ENCODE assay signal across 8 mouse cellular contexts in genomic region chr5:113179843-113180682, GRCm38 (mm10). TPM values are rescaled to one million over a fixed set of nuclear protein-coding genes. Genes with fewer than 3 reads are reported as not detected.
DNase-seq lines count a peak whose midpoint lies in the region; ATAC-seq lines count a peak whose summit lies in the region.

No protein-coding gene starts in this region.

- peak; percentile 78 for ATAC-seq in hindbrain, embryonic 12.5 days (ENCODE audit: low FRiP score)

- H3K27me3 ChIP-seq in hindbrain, embryonic 12.5 days, result no peaks in the 10 kb centered on the region

- 4% methylated on average over 29 of the region's 30 CpGs for WGBS in hindbrain, embryonic 12.5 days

- H3K9ac ChIP-seq in hindbrain, embryonic 12.5 days, result peak overlapping the region; percentile 42; the same call in 1 of the 2 replicates

- peak overlapping the region; percentile 15 for H3K4me3 ChIP-seq in hindbrain, embryonic 12.5 days

- peaks cover 14% of the 10 kb centered on the region for H3K4me1 ChIP-seq in hindbrain, embryonic 12.5 days

- peak overlapping the region; percentile 50 for H3K4me2 ChIP-seq in hindbrain, embryonic 12.5 days (replicated peaks)

- H3K27ac ChIP-seq in hindbrain, embryonic 12.5 days, result peak overlapping the region; percentile 80

- no peaks in the 10 kb centered on the region for H3K36me3 ChIP-seq in hindbrain, embryonic 12.5 days

- peak; percentile 88 for DNase-seq in Muller cell, postnatal 12 days (ENCODE audit: inconsistent ontology term)
- peak; percentile 93 to 96 for DNase-seq in cerebellum, postnatal 14 days
- peak; percentile 74 to 82 for DNase-seq in frontal cortex, postnatal 14 days (ENCODE audit: low spot score in 2 of 2)
- DNase-seq in layer of hippocampus, postnatal 14 days (ENCODE audit: low spot score in 2 of 2), result peak; percentile 85 to 91
- DNase-seq in lung, postnatal 10 days, result peak; percentile 96
- peak; percentile 87 for DNase-seq in ovary, postnatal 36 days (ENCODE audit: low spot score)
- peak; percentile 42 to 55 for DNase-seq in thymus, postnatal 36 days

- no peaks in the 10 kb centered on the region for H3K9me3 ChIP-seq in hindbrain, embryonic 12.5 days (replicated peaks)

RNA-seq across cellular contexts. Expression of gene 2900026A02Rik, which starts 41.0 kb away (rescaled TPM):
- polyA plus RNA-seq in hindbrain, embryonic 12.5 days (2016; fragmentation: Nextera tagmentation; extraction: Ambion mirVana), result 3.6 and 4.5 TPM in 2 replicates
- 10 to 100 TPM; 69.6 to 70.6 TPM for total RNA-seq in layer of hippocampus, postnatal 14 days (2021)

RNA-seq across cellular contexts. Expression of gene Tmem211, which starts 46.6 kb away (rescaled TPM):
- 0.15 TPM in 1 of 2 replicates, not detected in the other for polyA plus RNA-seq in hindbrain, embryonic 12.5 days (2016; fragmentation: Nextera tagmentation; extraction: Ambion mirVana)
- total RNA-seq in layer of hippocampus, postnatal 14 days (2021), result not detected

Comparison
In these comparisons a context has a peak if more than half of its experiments do, and no peak if none do; other contexts are left out.
1. Peak in every context shown above with its lines: DNase-seq, ATAC-seq, H3K4me3 ChIP-seq and H3K27ac ChIP-seq.